Mouse (Mus musculus): ENCODE results near the gene Foxn3. TPM values are rescaled to one million over a fixed set of nuclear protein-coding genes. Genes with fewer than 3 reads are reported as not detected.
A peak's percentile ranks its signal among the peaks of the same experiment; 100 is the strongest.

Gene Foxn3
- polyA plus RNA-seq, 1 experiment from 2014 or later = 81.4 TPM

- ATAC-seq (ENCODE audit: low FRiP score, low TSS enrichment) = no peak
- Histone ChIP-seq H3K9me3 (ENCODE audit: control insufficient read depth, low read length) (no peaks in the 10 kb centered on the region), H3K27me3 (ENCODE audit: control insufficient read depth, insufficient read depth, low read length) (no peaks in the 10 kb centered on the region), H3K9ac (replicated peaks; ENCODE audit: low read length) (no peak overlapping the region), H3K4me2 (ENCODE audit: low read length) (no peak overlapping the region), H3K4me1 (ENCODE audit: control insufficient read depth, insufficient read depth, low read length) (no peaks in the 10 kb centered on the region), H3K36me3 (ENCODE audit: control insufficient read depth, insufficient read depth, low read length) (no peaks in the 10 kb centered on the region), H3K4me3 (replicated peaks; ENCODE audit: low read depth, low read length) (no peak overlapping the region), H3K27ac (replicated peaks; ENCODE audit: low read depth, low read length) (peak overlapping the region; percentile 46; the same call in 1 of the 2 replicates)
- peak; percentile 70 for DNase-seq
- 38% methylated on average over 5 of the region's 5 CpGs for WGBS
These were observed 52.6 kb downstream of the Foxn3 start for GRCm38 (mm10) chr12:99510759-99511158.

- no peak overlapping the region for H3K9ac ChIP-seq (replicated peaks; ENCODE audit: low read length)
- WGBS = 94% methylated on average over 4 of the region's 4 CpGs
- H3K36me3 ChIP-seq (ENCODE audit: control insufficient read depth, insufficient read depth, low read length) = no peaks in the 10 kb centered on the region
- no peak overlapping the region for H3K4me2 ChIP-seq (ENCODE audit: low read length)
- H3K27me3 ChIP-seq (ENCODE audit: control insufficient read depth, insufficient read depth, low read length) = no peaks in the 10 kb centered on the region
- peaks cover 16% of the 10 kb centered on the region for H3K4me1 ChIP-seq (ENCODE audit: control insufficient read depth, insufficient read depth, low read length)
- H3K9me3 ChIP-seq (ENCODE audit: control insufficient read depth, low read length) = no peaks in the 10 kb centered on the region
- DNase-seq = no peak
- H3K4me3 ChIP-seq (replicated peaks; ENCODE audit: low read depth, low read length) = no peak overlapping the region
- ATAC-seq (ENCODE audit: low FRiP score, low TSS enrichment) = no peak
- no peak overlapping the region for H3K27ac ChIP-seq (replicated peaks; ENCODE audit: low read depth, low read length)
These were observed 61.2 kb downstream of the Foxn3 start for GRCm38 (mm10) chr12:99502225-99502624.

- DNase-seq (peak; percentile 80), ATAC-seq (ENCODE audit: low FRiP score, low TSS enrichment) (no peak)
- Histone ChIP-seq H3K4me2 (ENCODE audit: low read length) (peak overlapping the region; percentile 47), H3K27ac (replicated peaks; ENCODE audit: low read depth, low read length) (peak overlapping the region; percentile 50), H3K4me1 (ENCODE audit: control insufficient read depth, insufficient read depth, low read length) (peaks cover 16% of the 10 kb centered on the region), H3K36me3 (ENCODE audit: control insufficient read depth, insufficient read depth, low read length) (no peaks in the 10 kb centered on the region), H3K9me3 (ENCODE audit: control insufficient read depth, low read length) (0 out of 2 replicates have a peak, but pooled peaks cover 2% of the 10 kb centered on the region), H3K4me3 (replicated peaks; ENCODE audit: low read depth, low read length) (no peak overlapping the region), H3K27me3 (ENCODE audit: control insufficient read depth, insufficient read depth, low read length) (no peaks in the 10 kb centered on the region), H3K9ac (replicated peaks; ENCODE audit: low read length) (no peak overlapping the region)
- 21% methylated on average over 9 of the region's 9 CpGs for WGBS
These were observed 64.2 kb downstream of the Foxn3 start for GRCm38 (mm10) chr12:99498978-99499694.

GRCm38 (mm10) chr12:99498189-99498977 lies 65.0 kb downstream of the Foxn3 start:
- DNase-seq = peak; percentile 54
- no peak overlapping the region; the same call in 1 of the 2 replicates for H3K9ac ChIP-seq (replicated peaks; ENCODE audit: low read length)
- WGBS = 22% methylated on average over 18 of the region's 18 CpGs
- no peak for ATAC-seq (ENCODE audit: low FRiP score, low TSS enrichment)
- peaks cover 16% of the 10 kb centered on the region for H3K4me1 ChIP-seq (ENCODE audit: control insufficient read depth, insufficient read depth, low read length)
- H3K27me3 ChIP-seq (ENCODE audit: control insufficient read depth, insufficient read depth, low read length) = no peaks in the 10 kb centered on the region
- H3K36me3 ChIP-seq (ENCODE audit: control insufficient read depth, insufficient read depth, low read length) = no peaks in the 10 kb centered on the region
- H3K27ac ChIP-seq (replicated peaks; ENCODE audit: low read depth, low read length) = peak overlapping the region; percentile 50
- peak overlapping the region; percentile 47 for H3K4me2 ChIP-seq (ENCODE audit: low read length)
- H3K9me3 ChIP-seq (ENCODE audit: control insufficient read depth, low read length) = 0 out of 2 replicates have a peak, but pooled peaks cover 6% of the 10 kb centered on the region
- no peak overlapping the region for H3K4me3 ChIP-seq (replicated peaks; ENCODE audit: low read depth, low read length)

- no peak for ATAC-seq (ENCODE audit: low FRiP score, low TSS enrichment)
- Histone ChIP-seq H3K4me2 (ENCODE audit: low read length) (no peak overlapping the region), H3K9me3 (ENCODE audit: control insufficient read depth, low read length) (0 out of 2 replicates have a peak, but pooled peaks cover 8% of the 10 kb centered on the region), H3K4me1 (ENCODE audit: control insufficient read depth, insufficient read depth, low read length) (peaks cover 16% of the 10 kb centered on the region), H3K9ac (replicated peaks; ENCODE audit: low read length) (no peak overlapping the region), H3K27me3 (ENCODE audit: control insufficient read depth, insufficient read depth, low read length) (no peaks in the 10 kb centered on the region), H3K36me3 (ENCODE audit: control insufficient read depth, insufficient read depth, low read length) (no peaks in the 10 kb centered on the region), H3K4me3 (replicated peaks; ENCODE audit: low read depth, low read length) (no peak overlapping the region), H3K27ac (replicated peaks; ENCODE audit: low read depth, low read length) (no peak overlapping the region)
- 88% methylated on average over 3 of the region's 3 CpGs for WGBS
- no peak for DNase-seq
These were observed 66.4 kb downstream of the Foxn3 start for GRCm38 (mm10) chr12:99496945-99497344.

GRCm38 (mm10) chr12:99490216-99490615 lies 73.2 kb downstream of the Foxn3 start:
- ATAC-seq (ENCODE audit: low FRiP score, low TSS enrichment) (no peak), DNase-seq (no peak)
- Histone ChIP-seq H3K36me3 (ENCODE audit: control insufficient read depth, insufficient read depth, low read length) (no peaks in the 10 kb centered on the region), H3K27ac (replicated peaks; ENCODE audit: low read depth, low read length) (no peak overlapping the region), H3K9ac (replicated peaks; ENCODE audit: low read length) (no peak overlapping the region), H3K4me3 (replicated peaks; ENCODE audit: low read depth, low read length) (no peak overlapping the region), H3K4me2 (ENCODE audit: low read length) (no peak overlapping the region), H3K27me3 (ENCODE audit: control insufficient read depth, insufficient read depth, low read length) (no peaks in the 10 kb centered on the region), H3K4me1 (ENCODE audit: control insufficient read depth, insufficient read depth, low read length) (no peaks in the 10 kb centered on the region), H3K9me3 (ENCODE audit: control insufficient read depth, low read length) (0 out of 2 replicates have a peak, but pooled peaks cover 8% of the 10 kb centered on the region)
- WGBS = 87% methylated on average over 6 of the region's 6 CpGs

- Histone ChIP-seq H3K4me1 (ENCODE audit: control insufficient read depth, insufficient read depth, low read length) (no peaks in the 10 kb centered on the region), H3K27ac (replicated peaks; ENCODE audit: low read depth, low read length) (no peak overlapping the region), H3K4me3 (replicated peaks; ENCODE audit: low read depth, low read length) (no peak overlapping the region), H3K27me3 (ENCODE audit: control insufficient read depth, insufficient read depth, low read length) (no peaks in the 10 kb centered on the region), H3K9ac (replicated peaks; ENCODE audit: low read length) (no peak overlapping the region), H3K4me2 (ENCODE audit: low read length) (no peak overlapping the region), H3K9me3 (ENCODE audit: control insufficient read depth, low read length) (0 out of 2 replicates have a peak, but pooled peaks cover 6% of the 10 kb centered on the region), H3K36me3 (ENCODE audit: control insufficient read depth, insufficient read depth, low read length) (no peaks in the 10 kb centered on the region)
- 96% methylated on average over 4 of the region's 4 CpGs for WGBS
- ATAC-seq (ENCODE audit: low FRiP score, low TSS enrichment) (no peak), DNase-seq (no peak)
These were observed 74.3 kb downstream of the Foxn3 start for GRCm38 (mm10) chr12:99489001-99489592.

- Histone ChIP-seq H3K9ac (replicated peaks; ENCODE audit: low read length) (no peak overlapping the region), H3K36me3 (ENCODE audit: control insufficient read depth, insufficient read depth, low read length) (no peaks in the 10 kb centered on the region), H3K27me3 (ENCODE audit: control insufficient read depth, insufficient read depth, low read length) (no peaks in the 10 kb centered on the region), H3K9me3 (ENCODE audit: control insufficient read depth, low read length) (no peaks in the 10 kb centered on the region), H3K4me3 (replicated peaks; ENCODE audit: low read depth, low read length) (no peak overlapping the region), H3K4me2 (ENCODE audit: low read length) (no peak overlapping the region), H3K4me1 (ENCODE audit: control insufficient read depth, insufficient read depth, low read length) (no peaks in the 10 kb centered on the region), H3K27ac (replicated peaks; ENCODE audit: low read depth, low read length) (no peak overlapping the region)
- ATAC-seq (ENCODE audit: low FRiP score, low TSS enrichment) (no peak), DNase-seq (no peak)
- 96% methylated on average over 3 of the region's 3 CpGs for WGBS
These were observed 83.0 kb downstream of the Foxn3 start for GRCm38 (mm10) chr12:99480372-99480771.

All from midbrain, embryonic 14.5 days (tissue).